Comparison of ENCODE assay signal across 8 mouse cellular contexts in the genomic region with DNA sequence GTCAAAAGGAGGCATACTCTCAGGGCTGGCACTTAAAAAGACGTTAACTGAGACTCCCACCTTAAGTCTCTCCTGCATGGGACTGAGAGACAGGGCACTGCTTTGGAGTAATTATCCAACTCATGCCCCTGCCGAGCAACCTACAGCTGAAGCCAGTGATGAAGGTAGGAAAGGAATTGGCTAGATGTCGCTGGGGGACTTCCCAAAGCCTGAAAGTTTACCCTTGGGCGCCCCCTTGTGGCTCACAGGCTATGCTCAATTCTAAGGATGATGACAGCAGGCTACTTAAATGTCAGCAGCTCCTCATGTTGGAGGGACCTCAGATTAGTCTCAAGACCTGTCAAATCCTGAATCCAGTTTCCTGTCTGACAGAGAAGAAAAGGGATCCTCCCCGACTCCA. TPM values are rescaled to one million over a fixed set of nuclear protein-coding genes. Genes with fewer than 3 reads are reported as not detected.
DNase-seq lines count a peak whose midpoint lies in the region; ATAC-seq and TF ChIP-seq lines count a peak whose summit lies in the region.

No protein-coding gene starts in this region.

- no peaks in the 10 kb centered on the region for H3K9me3 ChIP-seq in hindbrain, embryonic 13.5 days

- peak; percentile 84 for TF ChIP-seq CTCF in cerebellum, adult 2 months (IDR thresholded peaks at IDR 0.05; ENCODE audit: borderline replicate concordance, insufficient read depth, low read depth, low read length)

- H3K9ac ChIP-seq in hindbrain, embryonic 13.5 days = no peak overlapping the region; the same call in 1 of the 2 replicates

- no peaks in the 10 kb centered on the region for H3K36me3 ChIP-seq in hindbrain, embryonic 13.5 days

- H3K27me3 ChIP-seq in cerebellum, adult 2 months (ENCODE audit: control insufficient read depth, insufficient read depth, low read length) = no peaks in the 10 kb centered on the region
- no peaks in the 10 kb centered on the region for H3K27me3 ChIP-seq in hindbrain, embryonic 13.5 days

- no peaks in the 10 kb centered on the region for H3K4me1 ChIP-seq in cerebellum, adult 2 months (ENCODE audit: control insufficient read depth, insufficient read depth, low read length)
- H3K4me1 ChIP-seq in hindbrain, embryonic 13.5 days (replicated peaks) = 0 out of 2 replicates have a peak, but pooled peaks cover 2% of the 10 kb centered on the region

- no peak for TF ChIP-seq POLR2A in cerebellum, adult 2 months (IDR thresholded peaks at IDR 0.05; ENCODE audit: borderline replicate concordance, insufficient read depth, low read length)

- peak; percentile 95 for ATAC-seq in frontal cortex, adult (ENCODE audit: low TSS enrichment)
- ATAC-seq in hindbrain, embryonic 13.5 days (ENCODE audit: low FRiP score) = peak; percentile 77

- no peak overlapping the region for H3K4me3 ChIP-seq in cerebellum, adult 2 months (replicated peaks; ENCODE audit: insufficient read depth, low read depth, low read length)
- H3K4me3 ChIP-seq in hindbrain, embryonic 13.5 days = no peak overlapping the region

- no peak overlapping the region for H3K27ac ChIP-seq in cerebellum, adult 2 months (ENCODE audit: insufficient read depth, low read length)
- H3K27ac ChIP-seq in hindbrain, embryonic 13.5 days = no peak overlapping the region

- DNase-seq in Muller cell, postnatal 12 days (ENCODE audit: inconsistent ontology term) = peak; percentile 78
- peak; percentile 80 to 91 for DNase-seq in cerebellum, adult 2 months
- DNase-seq in layer of hippocampus, postnatal 10 days (ENCODE audit: low spot score in 2 of 2) = peak; percentile 95 to 96
- peak; percentile 95 for DNase-seq in lung, postnatal 36 days
- DNase-seq in right cerebral cortex, adult 18-20 months = peak; percentile 87
- peak; percentile 67 to 84 for DNase-seq in urinary bladder, adult 18-20 months (ENCODE audit: low spot score in 2 of 2)

- no peak overlapping the region for H3K4me2 ChIP-seq in hindbrain, embryonic 13.5 days

- 3% methylated on average over 5 of the region's 5 CpGs for WGBS in cerebellum, adult 2 months
- 8% methylated on average over 5 of the region's 5 CpGs for WGBS in hindbrain, embryonic 13.5 days

RNA-seq across cellular contexts. Expression of gene Tcf23, which starts 35.7 kb away (rescaled TPM):
- polyA plus RNA-seq in cerebellum, adult 2 months (2012; rRNA removed) = 0.28 and 0.29 TPM in 2 replicates
- 0.04 TPM in 1 of 2 replicates, not detected in the other for polyA plus RNA-seq in hindbrain, embryonic 13.5 days (2015; fragmentation: Nextera tagmentation; extraction: Ambion mirVana)
- total RNA-seq in layer of hippocampus, postnatal 10 days (2021) = not detected

RNA-seq across cellular contexts. Expression of gene Atraid, which starts 43.9 kb away (rescaled TPM):
- 170 and 175 TPM in 2 replicates for polyA plus RNA-seq in cerebellum, adult 2 months (2012; rRNA removed)
- polyA plus RNA-seq in hindbrain, embryonic 13.5 days (2015; fragmentation: Nextera tagmentation; extraction: Ambion mirVana) = 165 and 184 TPM in 2 replicates
- 10 to 100 TPM; 80.1 to 86.1 TPM for total RNA-seq in layer of hippocampus, postnatal 10 days (2021)

RNA-seq across cellular contexts. Expression of gene Preb, which starts 44.0 kb away (rescaled TPM):
- 228 and 241 TPM in 2 replicates for polyA plus RNA-seq in cerebellum, adult 2 months (2012; rRNA removed)
- 110 and 112 TPM in 2 replicates for polyA plus RNA-seq in hindbrain, embryonic 13.5 days (2015; fragmentation: Nextera tagmentation; extraction: Ambion mirVana)
- 100 to 1,000 TPM; 116 to 125 TPM for total RNA-seq in layer of hippocampus, postnatal 10 days (2021)

RNA-seq across cellular contexts. Expression of gene Slc5a6, which starts 44.5 kb away (rescaled TPM):
- polyA plus RNA-seq in cerebellum, adult 2 months (2012; rRNA removed) = 45.1 and 49.6 TPM in 2 replicates
- polyA plus RNA-seq in hindbrain, embryonic 13.5 days (2015; fragmentation: Nextera tagmentation; extraction: Ambion mirVana) = 18.1 and 20.3 TPM in 2 replicates
- total RNA-seq in layer of hippocampus, postnatal 10 days (2021) = 10 to 100 TPM; 14.2 to 16.6 TPM

RNA-seq across cellular contexts. Expression of gene Cad, which starts 50.4 kb away (rescaled TPM):
- polyA plus RNA-seq in cerebellum, adult 2 months (2012; rRNA removed) = 21.7 and 23.4 TPM in 2 replicates
- 13.7 and 14.7 TPM in 2 replicates for polyA plus RNA-seq in hindbrain, embryonic 13.5 days (2015; fragmentation: Nextera tagmentation; extraction: Ambion mirVana)
- total RNA-seq in layer of hippocampus, postnatal 10 days (2021) = 10 to 100 TPM; 21.2 to 23.2 TPM
